Mouse (Mus musculus): ENCODE measurements around the gene Ino80b.

Gene Ino80b

DNA sequence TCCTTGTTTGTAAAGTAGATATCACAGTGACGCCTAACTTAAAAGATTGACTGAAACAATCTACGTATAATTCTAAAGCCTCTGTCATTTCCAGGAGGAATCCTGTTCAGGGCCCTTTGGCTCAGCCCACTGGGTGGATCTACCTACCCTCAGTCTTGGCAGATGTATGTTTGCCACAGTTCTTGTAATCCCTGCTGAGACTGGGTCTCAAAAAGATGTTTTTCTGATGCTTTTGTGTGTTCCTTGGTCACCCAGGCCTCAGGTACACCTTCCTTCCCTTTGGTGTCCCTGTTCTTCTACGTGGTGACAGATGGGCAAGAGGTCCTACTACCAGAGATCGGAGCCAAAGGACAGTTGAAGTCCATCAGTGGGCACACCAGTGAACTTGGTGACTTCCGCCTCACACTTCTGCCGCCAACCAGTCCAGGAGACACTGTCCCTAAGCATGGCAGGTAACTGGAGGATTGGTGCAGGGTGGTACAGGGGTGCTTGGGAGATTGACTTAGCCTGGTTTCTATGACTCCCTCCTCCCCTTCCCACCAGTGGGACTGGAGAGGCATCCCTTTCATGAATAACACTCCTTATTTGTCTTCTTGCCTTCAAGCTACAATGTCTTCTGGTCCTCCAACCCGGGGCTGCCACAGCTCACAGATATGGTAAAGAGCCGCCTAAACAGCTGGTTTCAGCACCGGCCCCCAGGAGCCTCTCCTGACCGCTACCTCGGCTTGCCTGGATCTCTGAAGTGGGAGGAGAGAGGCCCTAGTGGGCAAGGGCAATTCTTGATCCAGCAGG, 8.7 kb downstream of the Ino80b start:
- no peak for DNase-seq

DNA sequence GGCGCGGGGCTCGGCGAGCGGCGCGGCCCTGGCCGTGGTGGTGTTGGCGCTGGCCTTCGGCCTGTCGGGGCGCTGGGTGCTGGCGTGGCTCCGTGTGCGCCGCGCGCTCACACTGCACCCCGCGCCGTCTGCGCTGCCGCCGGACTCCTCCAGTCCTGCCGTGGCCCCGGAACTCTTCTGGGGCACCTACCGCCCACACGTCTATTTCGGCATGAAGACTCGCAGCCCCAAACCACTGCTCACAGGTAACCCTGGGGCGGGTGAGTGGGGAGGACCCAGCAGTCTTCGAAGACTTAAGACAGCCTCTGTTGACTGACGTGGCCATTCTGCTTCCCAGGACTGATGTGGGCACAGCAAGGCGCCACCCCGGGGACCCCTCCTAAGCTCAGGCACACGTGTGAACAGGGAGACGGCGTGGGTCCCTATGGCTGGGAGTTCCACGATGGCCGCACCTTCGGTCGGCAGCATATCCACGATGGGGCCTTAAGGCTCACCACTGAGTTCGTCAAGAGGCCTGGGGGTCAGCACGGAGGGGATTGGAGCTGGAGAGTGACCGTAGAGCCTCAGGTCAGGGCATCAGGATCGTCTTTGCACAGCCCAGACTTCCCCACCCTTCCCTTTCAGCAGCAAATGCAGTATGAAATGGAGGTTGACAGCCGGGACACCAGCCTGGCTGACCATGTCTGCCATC, 9.4 kb downstream of the Ino80b start:
- DNase-seq: no peak

DNA sequence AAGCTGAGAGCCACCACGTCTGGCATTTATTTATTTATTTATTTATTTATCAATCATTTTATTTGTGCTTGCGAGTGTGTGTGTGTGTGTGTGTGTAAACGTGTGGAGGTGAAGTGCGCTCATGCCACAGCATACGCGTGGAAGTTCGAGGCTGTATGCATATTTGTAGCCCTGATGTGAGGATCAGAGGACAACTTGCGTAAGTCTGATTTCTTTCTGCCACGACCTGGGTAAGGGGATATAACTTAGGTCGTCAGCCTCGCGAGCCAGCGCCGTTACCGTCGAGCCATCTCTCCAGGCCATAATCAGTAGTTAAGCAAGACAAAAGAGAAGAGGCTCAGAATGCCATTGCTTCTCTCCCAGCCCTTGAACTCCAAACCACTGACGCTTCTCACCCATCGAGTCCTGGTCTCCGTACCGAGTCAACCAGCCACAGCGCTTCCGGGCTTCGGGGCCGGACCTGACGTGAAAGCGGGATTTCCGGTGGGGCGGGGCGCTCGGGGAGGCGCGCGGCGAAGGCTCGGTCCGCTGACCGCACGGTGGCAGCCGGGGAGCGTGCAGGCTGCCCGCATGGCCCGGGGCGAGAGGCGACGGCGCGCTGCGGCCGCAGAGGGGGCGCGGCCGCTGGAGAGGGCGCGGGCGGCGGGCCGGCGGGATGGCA, 10.1 kb downstream of the Ino80b start, which contains the start of gene Mogs:
Gene Mogs, plus strand, starts transcription at position 486 of the 661 bp plus-strand sequence.
- peak; percentile 90 to 95 for DNase-seq

DNA sequence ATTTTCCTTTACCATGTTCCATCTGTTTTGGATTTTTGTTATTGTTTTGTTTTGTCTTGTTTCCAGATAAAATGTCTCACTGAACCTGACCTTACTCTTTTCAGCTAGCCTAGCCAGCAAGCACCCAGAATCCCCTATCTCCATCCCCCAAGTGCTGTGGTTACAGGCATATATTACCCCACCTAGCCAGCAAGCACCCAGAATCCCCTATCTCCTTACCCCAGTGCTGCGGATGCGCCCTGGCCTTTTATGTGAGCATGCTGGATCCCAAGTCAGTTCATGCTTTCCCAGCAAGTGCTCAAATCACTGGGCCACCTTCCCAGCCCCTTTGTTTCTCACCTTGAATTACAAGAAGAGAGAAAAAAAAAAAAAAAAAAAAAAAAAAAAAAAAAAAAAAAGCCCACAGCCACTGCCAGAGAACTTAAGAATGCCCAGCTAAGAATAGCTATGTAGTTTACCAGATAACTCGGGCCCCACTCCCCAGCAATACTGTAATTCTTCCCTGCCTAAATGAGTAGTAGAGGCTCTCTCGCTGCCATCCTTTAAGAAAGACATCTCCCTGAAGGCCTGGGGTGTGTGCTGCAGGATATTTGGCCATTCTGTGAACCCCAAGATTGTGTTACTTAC, 13.6 kb downstream of the Ino80b start:
- no peak for DNase-seq

DNA sequence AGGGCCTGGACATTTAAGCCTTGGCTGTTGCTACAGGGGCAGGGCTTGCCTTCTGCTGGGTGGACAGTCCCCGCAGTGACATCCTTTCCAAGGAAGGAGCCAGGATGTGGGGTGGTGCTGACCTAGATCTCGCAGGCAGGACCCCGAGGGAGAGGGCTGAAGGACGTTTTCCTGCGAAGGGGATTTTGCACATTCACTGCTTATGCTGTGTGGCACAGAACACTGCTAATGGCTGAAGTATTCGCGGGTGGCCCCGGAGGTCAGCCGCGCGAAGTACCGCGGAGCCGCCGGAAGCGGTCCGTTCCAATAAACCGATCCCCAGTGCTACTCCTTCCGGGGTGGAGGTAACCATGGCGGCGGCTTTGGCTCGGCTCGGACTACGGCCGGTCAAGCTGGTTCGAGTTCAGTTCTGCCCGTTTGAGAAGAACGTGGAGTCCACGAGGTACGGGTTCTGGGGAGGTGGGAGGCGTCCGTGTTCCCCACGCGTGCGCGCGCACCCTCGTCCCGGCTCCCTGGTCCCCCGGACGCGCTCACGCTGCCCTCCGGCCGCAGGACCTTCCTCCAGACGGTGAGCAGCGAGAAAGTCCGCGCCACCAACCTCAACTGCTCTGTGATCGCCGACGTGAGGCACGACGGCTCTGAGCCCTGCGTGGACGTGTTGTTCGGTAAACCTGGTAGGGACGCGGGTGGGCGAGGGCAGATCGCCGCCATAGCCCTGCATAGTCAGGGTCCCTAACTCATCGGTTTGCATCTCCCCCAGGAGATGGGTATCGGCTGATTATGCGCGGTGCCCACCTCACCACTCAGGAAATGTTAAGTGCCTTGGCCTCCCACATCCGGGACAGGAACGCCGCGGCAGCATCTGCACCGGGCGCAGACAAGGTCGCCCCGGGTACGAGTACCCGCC, 16.2 kb downstream of the Ino80b start, which contains the start of gene Mrpl53:
Gene Mrpl53, plus strand, starts transcription at position 279 of the 907 bp plus-strand sequence.
- peak; percentile 65 to 80 for DNase-seq

DNA sequence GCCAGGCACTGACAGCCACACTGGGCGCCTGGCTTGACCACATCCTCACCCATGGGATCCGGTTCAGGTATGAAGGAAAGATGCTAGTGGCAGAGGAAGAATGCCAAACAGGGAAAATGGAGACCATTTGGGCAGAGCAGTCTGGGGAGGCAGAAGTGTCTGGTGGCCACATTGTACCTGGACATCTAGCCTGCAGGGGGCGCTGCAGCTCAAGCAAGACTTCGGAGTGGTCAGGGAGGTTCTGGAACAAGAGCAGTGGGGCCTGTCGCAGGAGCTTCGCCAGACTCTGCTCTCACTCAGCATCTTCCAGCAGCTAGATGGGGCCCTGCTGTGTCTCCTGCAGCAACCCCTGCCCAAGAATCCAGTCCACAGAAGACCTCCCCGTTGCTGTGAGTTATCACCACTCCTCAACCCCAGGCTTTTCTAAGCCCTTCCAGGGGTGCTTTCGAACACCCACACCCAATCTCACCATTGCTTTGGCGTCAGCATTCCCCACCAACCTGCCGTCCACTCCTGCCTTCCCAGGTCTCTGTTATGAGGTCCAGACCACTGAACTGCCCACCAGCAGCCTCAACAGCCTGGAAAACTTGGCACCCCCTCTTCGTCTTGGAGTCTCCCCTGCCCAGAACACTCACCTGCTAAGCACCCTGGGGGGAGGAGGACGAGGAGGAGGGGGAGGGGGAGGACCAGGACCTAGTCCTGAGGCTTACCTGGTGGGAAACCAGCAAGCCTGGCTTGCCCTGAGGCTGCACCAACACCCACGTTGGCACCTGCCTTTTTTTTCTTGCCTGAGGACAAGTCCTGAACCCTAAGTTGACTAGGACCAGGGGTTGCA, 17.4 kb downstream of the Ino80b start:
- peak; percentile 62 to 79 for DNase-seq

DNA sequence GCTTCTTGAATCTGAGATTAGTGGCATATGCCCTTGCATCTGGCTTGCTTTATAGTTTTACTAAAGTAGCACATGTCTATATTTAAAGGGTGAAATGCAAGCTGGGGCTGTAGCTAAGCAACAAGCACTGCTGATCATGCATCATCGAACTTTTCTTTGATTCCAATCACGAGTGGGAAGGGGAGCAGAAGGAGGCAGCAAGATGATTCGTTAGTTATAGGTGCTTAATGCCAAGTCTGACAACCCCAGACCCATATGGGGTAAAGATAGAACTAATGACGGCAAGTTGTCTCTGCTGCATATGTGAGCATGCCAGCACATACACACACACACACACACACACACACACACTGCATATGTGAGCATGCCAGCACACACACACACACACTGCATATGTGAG, 21.1 kb downstream of the Ino80b start:
- no peak for DNase-seq

DNA sequence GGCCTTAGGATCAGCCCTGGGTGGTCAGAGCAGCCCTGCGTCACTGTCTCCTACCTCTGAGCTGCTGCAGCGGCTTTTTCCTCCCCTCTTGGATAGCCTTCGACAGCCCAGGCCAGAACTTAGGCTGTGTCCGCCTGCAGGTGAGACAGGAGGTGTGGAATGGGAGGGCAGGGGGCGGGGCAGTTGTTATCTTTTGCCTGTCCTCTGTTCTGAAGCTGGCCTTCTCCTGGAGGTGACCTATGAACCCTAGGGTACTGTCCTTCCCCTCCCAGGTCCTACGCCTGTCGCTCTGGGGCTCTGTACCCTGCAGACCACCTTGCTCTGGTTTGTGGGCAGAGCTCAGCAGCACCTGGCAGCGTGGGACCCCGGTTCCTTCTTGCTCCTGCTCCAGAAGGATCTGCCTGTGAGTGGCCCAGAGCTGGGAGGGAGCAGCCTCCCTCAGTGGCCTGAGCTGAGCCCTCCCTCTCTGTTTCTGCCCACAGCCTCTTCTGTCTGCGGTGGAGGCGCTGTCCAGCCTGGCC, 22.0 kb downstream of the Ino80b start:
- DNase-seq: no peak

DNA sequence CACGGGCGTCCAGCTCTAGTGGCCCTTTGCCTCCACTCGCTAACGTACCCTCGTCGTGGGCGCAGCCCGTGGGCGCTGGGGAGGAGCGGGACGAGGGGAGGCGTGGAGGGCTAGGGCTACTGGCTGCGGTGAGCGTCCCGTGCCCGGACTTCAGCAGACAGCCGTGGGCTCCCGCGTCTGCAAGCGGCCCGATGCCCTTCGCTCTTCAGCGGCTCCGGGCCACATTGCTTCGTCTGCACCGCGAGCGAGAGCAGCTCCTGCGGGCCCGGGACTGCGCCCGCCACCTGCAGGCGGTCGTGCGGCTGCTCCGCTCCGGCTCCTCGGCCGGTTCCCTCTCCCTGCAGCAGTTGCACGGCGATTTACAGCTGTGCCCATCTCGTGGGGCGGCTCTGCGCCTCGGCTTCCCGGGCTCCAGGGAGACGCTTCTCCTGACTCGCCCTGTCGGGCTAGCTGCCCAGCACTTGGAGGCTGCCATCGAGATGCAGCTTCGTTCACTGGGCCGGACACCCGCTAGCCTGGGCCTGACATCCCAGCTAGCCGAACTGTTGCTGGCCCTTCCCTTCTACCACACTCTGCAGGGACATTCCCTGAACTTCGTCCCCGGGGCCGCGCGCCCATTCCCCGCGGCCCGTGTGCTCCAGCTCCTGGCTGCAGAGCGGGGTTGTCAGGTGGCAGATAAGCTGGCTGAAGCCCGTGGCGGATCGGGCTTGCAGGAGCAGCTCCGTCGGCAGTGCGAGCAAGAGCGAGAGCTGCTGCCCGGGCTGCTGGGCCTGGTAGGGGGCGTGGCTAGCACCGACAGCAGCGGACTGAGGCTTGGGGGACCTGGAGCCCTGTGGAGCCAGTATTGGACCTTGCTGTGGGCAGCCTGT, 23.3 kb downstream of the Ino80b start:
- peak; percentile 61 to 74 for DNase-seq

DNA sequence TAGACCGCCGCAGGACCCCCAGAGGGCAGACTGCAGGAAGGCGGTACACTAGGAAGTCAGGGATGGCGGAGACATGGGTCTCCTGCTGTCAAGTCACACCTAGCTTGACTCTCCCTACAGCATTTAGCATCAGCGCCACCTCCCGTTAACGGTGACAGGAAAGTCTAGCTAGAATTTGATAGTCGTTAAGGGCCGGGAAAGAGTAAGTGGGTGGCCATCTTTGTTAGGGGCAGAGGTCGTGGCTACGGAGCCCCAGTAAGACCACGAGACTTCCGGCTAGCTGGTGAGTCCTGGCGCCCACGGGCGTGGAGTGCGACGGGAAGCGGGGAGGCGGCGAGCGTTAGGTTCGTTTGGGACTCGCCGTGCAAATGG, 23.9 kb downstream of the Ino80b start, which contains the start of the genes Ccdc142 and Gm42688:
Gene Ccdc142, plus strand, starts transcription at position 286 of the 372 bp plus-strand sequence.
Gene Gm42688, plus strand, starts transcription at position 302 of the 372 bp plus-strand sequence.
- DNase-seq: peak; percentile 84 to 87

DNA sequence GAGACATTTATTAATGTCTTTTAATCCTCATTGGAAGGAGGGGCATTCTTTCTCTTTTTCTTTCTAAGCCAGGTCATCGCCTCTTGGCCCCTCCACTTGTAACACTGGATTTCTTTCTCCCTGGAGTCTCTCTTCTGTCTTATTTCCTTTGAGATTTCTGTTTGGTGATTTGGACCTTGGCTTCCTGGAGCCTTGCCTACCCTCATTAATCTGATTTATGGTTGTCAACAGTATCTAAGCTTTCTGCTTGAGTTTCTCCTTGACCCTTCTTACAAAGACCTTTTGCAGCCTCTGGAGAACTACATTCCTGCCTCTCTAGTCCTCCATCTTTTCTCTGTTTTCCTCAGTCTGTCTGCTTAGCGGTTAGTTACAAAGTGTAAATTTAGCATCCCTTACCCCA, 26.8 kb downstream of the Ino80b start:
- DNase-seq: no peak

DNA sequence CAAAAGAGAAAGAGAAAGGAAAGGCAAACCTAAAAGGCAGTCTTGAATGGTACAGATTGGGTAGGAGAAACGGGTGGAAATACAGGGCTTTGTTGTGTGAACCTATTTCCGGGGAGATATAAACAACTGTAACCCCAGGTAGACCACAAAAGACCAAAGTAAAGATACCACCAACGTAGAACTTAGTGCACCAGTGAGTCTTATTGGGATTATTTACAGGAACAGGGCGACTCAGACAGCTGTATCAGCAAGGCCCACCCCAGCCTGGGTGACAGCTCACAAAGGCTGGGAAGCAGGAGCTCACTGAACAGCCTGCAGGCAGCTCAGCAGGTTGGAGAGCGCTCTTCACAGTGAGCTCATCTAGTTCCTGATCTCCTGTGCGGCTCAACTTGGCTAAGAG, 29.3 kb downstream of the Ino80b start:
- no peak for DNase-seq

DNA sequence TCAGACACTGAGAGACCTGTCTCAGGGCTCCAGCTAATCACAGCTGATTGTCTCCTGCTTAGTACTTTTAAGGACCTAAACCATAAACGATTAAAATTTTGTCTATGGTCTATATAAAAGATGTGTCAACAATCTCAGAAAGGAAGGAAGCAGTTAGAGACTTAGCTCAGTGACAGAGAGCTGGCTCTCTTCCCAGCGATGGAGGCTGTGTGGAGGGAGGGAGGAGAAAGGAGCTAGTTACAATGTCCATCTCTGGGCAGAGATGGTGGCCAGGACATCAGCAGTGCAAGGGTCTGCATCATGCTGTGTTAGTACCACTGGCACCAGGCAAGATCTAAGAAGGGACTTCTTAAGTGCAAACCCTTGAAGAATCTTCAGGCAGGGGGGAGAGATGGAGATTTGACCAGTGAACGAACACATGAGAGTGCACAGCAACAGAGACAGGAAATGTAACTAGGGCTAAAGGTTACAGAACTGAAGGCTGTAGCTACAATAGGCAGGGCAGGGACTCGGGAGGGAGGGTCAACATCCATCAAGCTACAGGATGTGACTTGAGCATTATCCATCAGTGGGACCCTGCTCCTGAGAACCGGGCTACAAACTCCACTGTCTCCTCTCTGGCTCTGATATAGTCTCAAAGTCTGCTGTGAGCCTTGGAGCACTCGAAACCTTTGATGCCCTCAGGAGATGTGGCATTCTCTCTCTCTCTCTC, 32.7 kb downstream of the Ino80b start:
- no peak for DNase-seq

DNA sequence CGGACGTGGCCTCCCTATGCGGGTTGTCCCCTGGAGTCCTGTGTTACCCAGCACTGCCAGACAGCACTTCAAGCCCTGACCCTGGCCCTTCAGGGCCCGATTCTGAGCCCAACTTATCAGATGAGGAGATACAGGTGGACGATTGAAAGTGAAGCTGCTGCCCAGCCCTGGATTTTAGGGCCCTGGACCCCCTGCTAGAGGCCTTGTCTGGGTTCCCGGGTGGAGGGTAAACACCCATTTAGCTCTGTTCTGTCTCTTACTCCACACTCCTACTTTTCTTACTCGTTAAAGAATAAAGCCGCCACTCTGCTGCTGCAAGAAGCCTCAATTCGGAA, 37.3 kb downstream of the Ino80b start:
- DNase-seq: no peak

DNA sequence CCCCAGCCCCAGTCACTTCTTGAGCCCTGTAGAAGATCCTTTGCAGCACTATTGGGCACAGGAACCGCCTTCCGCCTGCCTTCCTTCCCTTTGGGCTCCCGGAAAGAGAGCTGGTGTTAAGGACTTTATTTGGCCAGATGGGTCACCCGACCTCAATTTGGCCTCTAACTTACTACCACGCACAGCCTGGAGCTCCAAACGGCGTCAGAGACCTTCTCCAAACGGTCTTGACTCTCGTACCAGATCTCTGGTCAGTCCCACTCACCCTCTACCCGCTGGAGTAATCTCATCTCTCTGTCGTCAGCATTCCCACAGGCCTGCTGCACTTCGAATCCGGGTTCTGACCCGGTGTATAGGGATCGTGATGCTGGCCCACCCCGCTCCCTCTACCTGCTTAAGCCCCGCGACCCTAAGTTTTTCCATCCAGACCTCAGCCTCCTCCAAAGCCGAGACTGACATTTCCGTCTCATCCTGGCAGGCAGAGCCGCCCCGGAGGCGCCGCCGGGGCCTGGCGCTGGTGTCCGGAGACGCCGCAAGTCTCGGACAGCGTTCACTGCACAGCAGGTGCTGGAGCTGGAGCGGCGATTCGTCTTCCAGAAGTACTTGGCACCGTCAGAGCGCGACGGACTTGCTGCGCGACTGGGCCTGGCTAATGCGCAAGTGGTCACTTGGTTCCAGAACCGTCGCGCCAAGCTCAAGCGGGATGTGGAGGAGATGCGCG, 37.9 kb downstream of the Ino80b start:
- DNase-seq: no peak

DNA sequence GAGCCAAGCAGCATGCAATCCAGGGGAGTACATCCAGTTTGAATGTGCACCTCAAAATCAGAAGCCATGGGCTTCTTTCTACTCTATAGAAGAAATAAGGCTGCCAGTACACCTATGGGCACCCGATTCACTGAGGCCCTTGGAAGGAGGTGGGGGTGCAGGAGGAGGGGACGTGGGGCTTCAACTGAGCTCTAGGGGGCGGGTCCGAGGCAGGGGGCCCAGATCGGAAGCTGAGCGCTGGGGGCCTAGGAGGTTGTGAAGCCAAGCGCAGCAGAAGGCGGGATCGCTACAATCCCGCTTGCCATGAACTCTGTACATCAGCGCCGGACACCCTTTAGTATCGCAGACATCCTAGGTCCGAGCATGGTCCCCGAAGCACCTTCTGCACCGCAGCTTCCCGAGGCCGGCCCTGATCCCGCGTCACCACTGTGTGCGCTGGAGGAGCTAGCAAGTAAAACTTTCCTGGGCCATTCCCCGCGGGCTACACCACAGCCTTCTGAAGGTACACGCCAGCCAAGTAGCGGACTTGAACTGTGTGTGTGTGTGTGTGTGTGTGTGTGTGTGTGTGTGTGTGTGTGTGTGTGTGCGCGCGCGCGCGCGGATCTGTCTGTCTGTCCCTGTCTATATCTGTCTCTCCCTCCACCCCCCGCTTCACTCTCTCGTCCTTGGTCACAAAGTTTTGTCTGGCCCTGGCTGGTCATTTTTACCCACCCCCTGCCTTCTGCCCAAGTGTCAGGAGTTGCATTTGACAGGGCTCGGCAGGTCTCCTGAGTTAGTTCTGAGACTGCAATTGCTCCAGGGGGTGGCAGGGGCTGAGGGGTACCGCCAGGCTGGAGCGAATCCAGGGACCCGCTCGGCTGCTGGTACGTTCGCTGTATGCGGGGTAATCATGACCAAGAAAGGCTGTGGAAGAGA, 38.9 kb downstream of the Ino80b start, which contains the start of gene Lbx2:
Gene Lbx2, plus strand, starts transcription at position 247 of the 915 bp plus-strand sequence.
- no peak for DNase-seq

DNA sequence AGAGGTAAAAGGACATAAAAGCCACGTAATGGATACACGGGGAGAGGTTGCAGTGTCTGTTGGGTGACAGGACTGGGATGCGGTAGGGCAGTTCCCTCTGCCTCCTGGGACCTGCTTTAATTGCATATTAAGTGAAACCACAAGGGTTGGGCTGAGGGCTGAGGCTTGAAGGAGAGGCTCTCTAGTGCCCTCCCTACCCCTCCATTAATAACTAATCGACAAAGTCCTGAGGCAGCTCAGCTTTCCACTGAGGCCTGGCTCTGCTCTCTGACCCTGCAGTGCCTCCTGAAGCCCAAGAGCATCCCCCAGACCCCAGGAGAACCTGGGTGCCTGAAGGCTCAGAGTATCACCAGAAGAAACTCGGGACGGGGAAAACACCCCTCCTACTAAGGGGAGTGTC, 40.8 kb downstream of the Ino80b start:
- DNase-seq: no peak

Data from spleen, adult 18-20 months (tissue).